Comparison of ENCODE assay signal across 17 mouse cellular contexts in the genomic region with DNA sequence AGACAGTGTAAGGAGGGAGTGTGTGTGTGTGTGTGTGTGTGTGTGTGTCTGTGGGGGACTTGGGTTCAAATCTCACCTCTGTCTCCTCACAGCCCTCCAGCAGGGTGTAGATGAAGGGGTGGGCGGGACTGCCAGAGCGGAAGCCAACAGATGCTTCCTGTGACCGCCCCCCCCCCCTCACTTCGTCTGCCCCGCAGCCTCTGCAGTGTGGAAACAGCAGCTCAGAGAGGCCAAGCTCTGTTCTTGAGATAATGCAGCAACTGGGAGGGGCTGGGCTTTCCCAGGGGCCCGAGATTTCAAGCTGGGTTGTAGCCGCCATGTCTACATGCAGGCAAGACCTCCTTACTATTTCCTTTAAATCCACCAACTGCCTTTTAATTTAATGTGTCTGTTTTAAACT. TPM values are rescaled to one million over a fixed set of nuclear protein-coding genes. Genes with fewer than 3 reads are reported as not detected.
DNase-seq lines count a peak whose midpoint lies in the region; ATAC-seq and TF ChIP-seq lines count a peak whose summit lies in the region.
"Had no signal": no experiment of that assay in that cellular context is flagged by ENCODE, and none has a peak within 500 bp of the region (broad histone marks: within the 10 kb centered on the region; RNA-seq: fewer than 3 reads in every experiment).

No protein-coding gene starts in this region.

- no peak overlapping the region for H3K9ac ChIP-seq in heart, postnatal 0 days (replicated peaks; ENCODE audit: low read depth, low read length)
- H3K9ac ChIP-seq in liver, embryonic 13.5 days: no peak overlapping the region
- H3K9ac ChIP-seq: hindbrain, embryonic 13.5 days; midbrain, embryonic 12.5 days; neural tube, embryonic 15.5 days had no signal

- ATAC-seq in heart, postnatal 0 days (ENCODE audit: insufficient read depth, low read depth): peak; percentile 36
- peak; percentile 47 for ATAC-seq in liver, embryonic 13.5 days (ENCODE audit: low read depth)

- TF ChIP-seq CTCF in heart, postnatal 0 days (IDR thresholded peaks at IDR 0.05; ENCODE audit: low read depth): no peak

- H3K9me3 ChIP-seq in heart, postnatal 0 days (replicated peaks; ENCODE audit: control insufficient read depth, low read length): no peaks in the 10 kb centered on the region
- H3K9me3 ChIP-seq in liver, embryonic 13.5 days (replicated peaks): no peaks in the 10 kb centered on the region
- H3K9me3 ChIP-seq: hindbrain, embryonic 13.5 days; midbrain, embryonic 12.5 days; neural tube, embryonic 15.5 days had no signal

- no peak overlapping the region for H3K4me3 ChIP-seq in heart, postnatal 0 days (ENCODE audit: low read depth, low read length)
- H3K4me3 ChIP-seq in liver, embryonic 13.5 days (replicated peaks): no peak overlapping the region
- H3K4me3 ChIP-seq: erythroblast, embryonic 14.5 days; hindbrain, embryonic 13.5 days; midbrain, embryonic 12.5 days; neural tube, embryonic 15.5 days had no signal

- no peak for TF ChIP-seq EP300 in heart, postnatal 0 days (IDR thresholded peaks at IDR 0.05; ENCODE audit: low read depth)

- WGBS in heart, postnatal 0 days: 24% methylated on average over 7 of the region's 7 CpGs
- 4% methylated on average over 6 of the region's 7 CpGs for WGBS in liver, embryonic 13.5 days (ENCODE audit: insufficient replicate concordance)

- H3K4me2 ChIP-seq in heart, postnatal 0 days (ENCODE audit: low read depth, low read length): no peak overlapping the region
- no peak overlapping the region for H3K4me2 ChIP-seq in liver, embryonic 13.5 days
- H3K4me2 ChIP-seq: hindbrain, embryonic 13.5 days; midbrain, embryonic 12.5 days; neural tube, embryonic 15.5 days had no signal

- no peaks in the 10 kb centered on the region for H3K27me3 ChIP-seq in heart, postnatal 0 days (ENCODE audit: control insufficient read depth, insufficient read depth, low read length)
- no peaks in the 10 kb centered on the region for H3K27me3 ChIP-seq in liver, embryonic 13.5 days
- H3K27me3 ChIP-seq: midbrain, embryonic 12.5 days; neural tube, embryonic 15.5 days had no signal

- H3K36me3 ChIP-seq in heart, postnatal 0 days (replicated peaks; ENCODE audit: control insufficient read depth, insufficient read depth, low read length): no peaks in the 10 kb centered on the region
- H3K36me3 ChIP-seq in liver, embryonic 13.5 days: no peaks in the 10 kb centered on the region
- H3K36me3 ChIP-seq: hindbrain, embryonic 13.5 days; midbrain, embryonic 12.5 days; neural tube, embryonic 15.5 days had no signal

- no peak for DNase-seq in heart, postnatal 0 days (ENCODE audit: low spot score)
- DNase-seq in heart, adult 11 months: no peak
- DNase-seq in R1 (ENCODE audit: low read depth, low spot score): peak; percentile 78
- no peak for DNase-seq in liver, embryonic 13.5 days
- peak; percentile 76 for DNase-seq in thymus, postnatal 14 days
- no peak for DNase-seq in lung, postnatal 4 days
- no peak for DNase-seq in urinary bladder, adult 2 months (ENCODE audit: low spot score)
- DNase-seq in layer of hippocampus, adult 8-10 months (ENCODE audit: low spot score in 2 of 2): no peak
- DNase-seq: adrenal gland, postnatal 36 days; cerebellum, adult 9-11 months; gastrocnemius, postnatal 10 days had no signal

- no peak overlapping the region for H3K27ac ChIP-seq in heart, postnatal 0 days (ENCODE audit: low read depth)
- peak overlapping the region; percentile 27; the same call in 1 of the 2 replicates for H3K27ac ChIP-seq in liver, embryonic 13.5 days
- H3K27ac ChIP-seq: hindbrain, embryonic 13.5 days; midbrain, embryonic 12.5 days; neural tube, embryonic 15.5 days had no signal

- H3K4me1 ChIP-seq in heart, postnatal 0 days (ENCODE audit: control insufficient read depth, insufficient read depth): peaks cover 7% of the 10 kb centered on the region; the same call in 1 of the 2 replicates
- H3K4me1 ChIP-seq in liver, embryonic 13.5 days (replicated peaks): peaks cover 57% of the 10 kb centered on the region

RNA-seq across cellular contexts. Expression of a gene that starts 2.3 kb away (rescaled TPM):
- 15.9 and 21.6 TPM in 2 replicates for total RNA-seq in heart, postnatal 0 days (2014; rRNA removed; ENCODE audit: low replicate concordance)
- 14.7 and 15.6 TPM in 2 replicates for polyA plus RNA-seq in heart, postnatal 0 days (2015; fragmentation: Nextera tagmentation; extraction: Ambion mirVana)
- 54.1 and 58.3 TPM in 2 replicates for polyA plus RNA-seq in liver, embryonic 13.5 days (2015; fragmentation: Nextera tagmentation; extraction: Ambion mirVana)
- polyA plus RNA-seq in urinary bladder, adult 2 months (2012; rRNA removed): 50.5 and 51.9 TPM in 2 replicates
- 100 to 1,000 TPM in 2 of 4 experiments, 10 to 100 TPM in 2; 31.4 to 224 (median 109) TPM for total RNA-seq in layer of hippocampus, adult 8-10 months (2022)

RNA-seq across cellular contexts. Expression of a gene that starts 33.5 kb away (rescaled TPM):
- total RNA-seq in heart, postnatal 0 days (2014; rRNA removed; ENCODE audit: low replicate concordance): not detected in 2 replicates
- polyA plus RNA-seq in heart, postnatal 0 days (2015; fragmentation: Nextera tagmentation; extraction: Ambion mirVana): not detected in 2 replicates
- polyA plus RNA-seq in liver, embryonic 13.5 days (2015; fragmentation: Nextera tagmentation; extraction: Ambion mirVana): 0.05 TPM in 2 replicates
- 0.04 TPM in 1 of 2 replicates, not detected in the other for polyA plus RNA-seq in urinary bladder, adult 2 months (2012; rRNA removed)
- 1 to 10 TPM in 2 of 4 experiments, under 1 TPM in 2; 0.69 to 1.2 (median 0.91) TPM for total RNA-seq in layer of hippocampus, adult 8-10 months (2022)
- total RNA-seq: adrenal gland, postnatal 36 days; liver, adult 2 months had no signal
- polyA plus RNA-seq: erythroblast, embryonic 14.5 days; large intestine, adult 2 months; liver, adult 2 months had no signal

Comparison
In these comparisons a context has a peak if more than half of its experiments do, and no peak if none do; other contexts are left out.
1. DNase-seq: peak in R1 (single experiment) and thymus, postnatal 14 days (single experiment); none in heart, postnatal 0 days (single experiment), heart, adult 11 months (single experiment), liver, embryonic 13.5 days (single experiment), lung, postnatal 4 days (0 of 2), urinary bladder, adult 2 months (single experiment) and layer of hippocampus, adult 8-10 months (0 of 2).